Mouse (Mus musculus): ENCODE measurements around the gene Brd4. TPM values are rescaled to one million over a fixed set of nuclear protein-coding genes. Genes with fewer than 3 reads are reported as not detected.

The Brd4 gene
- 10 to 100 TPM; 80.6 to 98.0 TPM for total RNA-seq (2021)
- long read RNA-seq, experiment 1, partial matches to known transcripts, result 15 of 19 reads
- long read RNA-seq, experiment 1, other reads (novel, unspliced or antisense), result 4 of 19 reads
- long read RNA-seq, experiment 2, partial matches to known transcripts, result 4 of 10 reads
- long read RNA-seq, experiment 2, other reads (novel, unspliced or antisense), result 5 of 10 reads

GRCm38 (mm10) chr17:32284262-32285137 is at the start of gene Brd4:
Gene Brd4 (minus strand): TSS chr17:32284722.
- peak; percentile 94 for DNase-seq

- DNase-seq, result no peak
These were observed 49.3 kb upstream of the Brd4 start for GRCm38 (mm10) chr17:32333675-32334303.

GRCm38 (mm10) chr17:32327501-32327900 is 43.0 kb upstream of the Brd4 start:
- no peak for DNase-seq

GRCm38 (mm10) chr17:32322809-32323208 is 38.3 kb upstream of the Brd4 start:
- DNase-seq, result no peak

GRCm38 (mm10) chr17:32321836-32322235 is 37.3 kb upstream of the Brd4 start:
- DNase-seq, result peak; percentile 39

- no peak for DNase-seq
These were observed 36.8 kb upstream of the Brd4 start for GRCm38 (mm10) chr17:32321390-32321734.

- DNase-seq, result peak; percentile 97
These were observed 36.3 kb upstream of the Brd4 start, which contains the start of gene Akap8 for GRCm38 (mm10) chr17:32320597-32321389. Gene Akap8 (minus strand): TSS chr17:32321238.

- no peak for DNase-seq
These were observed 35.4 kb upstream of the Brd4 start for GRCm38 (mm10) chr17:32319950-32320349.

GRCm38 (mm10) chr17:32317708-32318107 is 33.2 kb upstream of the Brd4 start:
- no peak for DNase-seq

- no peak for DNase-seq
These were observed 32.5 kb upstream of the Brd4 start for GRCm38 (mm10) chr17:32317032-32317431.

GRCm38 (mm10) chr17:32315560-32315959 is 31.0 kb upstream of the Brd4 start:
- no peak for DNase-seq

GRCm38 (mm10) chr17:32313892-32314291 is 29.4 kb upstream of the Brd4 start:
- DNase-seq, result no peak

- DNase-seq, result no peak
These were observed 28.3 kb upstream of the Brd4 start for GRCm38 (mm10) chr17:32312801-32313200.

GRCm38 (mm10) chr17:32307963-32308362 is 23.4 kb upstream of the Brd4 start:
- DNase-seq, result no peak

GRCm38 (mm10) chr17:32298125-32298524 is 13.6 kb upstream of the Brd4 start:
- DNase-seq, result no peak

- no peak for DNase-seq
These were observed 11.4 kb upstream of the Brd4 start for GRCm38 (mm10) chr17:32295901-32296300.

GRCm38 (mm10) chr17:32295160-32295559 is 10.6 kb upstream of the Brd4 start:
- no peak for DNase-seq

- DNase-seq, result no peak
These were observed 682 bp upstream of the Brd4 start for GRCm38 (mm10) chr17:32285138-32285670.

- peak; percentile 73 for DNase-seq
These were observed 726 bp downstream of the Brd4 start for GRCm38 (mm10) chr17:32283771-32284221.

- peak; percentile 71 for DNase-seq
These were observed 1.2 kb downstream of the Brd4 start for GRCm38 (mm10) chr17:32283341-32283740.

- no peak for DNase-seq
These were observed 2.8 kb downstream of the Brd4 start for GRCm38 (mm10) chr17:32281611-32282310.
